Mouse (Mus musculus): ENCODE measurements around the gene Epgn. TPM values are rescaled to one million over a fixed set of nuclear protein-coding genes. Genes with fewer than 3 reads are reported as not detected.

Gene Epgn
- 0.10 and 0.29 TPM in 2 replicates for polyA plus RNA-seq (2015; fragmentation: Nextera tagmentation; extraction: Ambion mirVana)

DNA sequence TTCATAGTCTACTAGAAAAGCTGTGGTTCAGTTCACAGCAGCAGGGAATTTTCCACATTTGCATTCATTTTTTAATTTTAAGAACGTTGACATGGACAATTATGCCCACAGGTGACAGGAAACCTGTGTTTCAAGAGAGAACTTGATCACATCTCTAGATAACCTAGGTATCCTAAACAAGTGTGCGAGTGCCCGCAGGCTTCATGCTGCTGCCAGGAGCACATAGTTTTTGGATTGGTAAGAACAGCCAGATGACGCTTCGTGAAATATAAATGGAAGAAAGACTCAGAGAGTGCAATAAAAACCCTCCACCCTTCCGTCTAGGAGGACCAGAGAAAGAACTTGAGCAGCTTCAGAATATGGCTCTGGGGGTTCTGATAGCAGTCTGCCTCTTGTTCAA is at the start of gene Epgn:
Gene Epgn (plus strand): TSS at position 301 of the 400 bp plus-strand sequence.
- no peak within 1 kb of the TSS for H3K4me2 ChIP-seq (replicated peaks)
- no peaks in the 10 kb centered on the region for H3K4me1 ChIP-seq
- 76% methylated on average over 6 of the region's 6 CpGs for WGBS
- ATAC-seq (ENCODE audit: low FRiP score, low read depth) = no peak
- no peak within 1 kb of the TSS for H3K27ac ChIP-seq
- no peak within 1 kb of the TSS for H3K9ac ChIP-seq
- no peak within 1 kb of the TSS for H3K4me3 ChIP-seq
- no peaks in the 10 kb centered on the region for H3K9me3 ChIP-seq
- H3K36me3 ChIP-seq = no peaks in the 10 kb centered on the region
- no peaks in the 10 kb centered on the region for H3K27me3 ChIP-seq

DNA sequence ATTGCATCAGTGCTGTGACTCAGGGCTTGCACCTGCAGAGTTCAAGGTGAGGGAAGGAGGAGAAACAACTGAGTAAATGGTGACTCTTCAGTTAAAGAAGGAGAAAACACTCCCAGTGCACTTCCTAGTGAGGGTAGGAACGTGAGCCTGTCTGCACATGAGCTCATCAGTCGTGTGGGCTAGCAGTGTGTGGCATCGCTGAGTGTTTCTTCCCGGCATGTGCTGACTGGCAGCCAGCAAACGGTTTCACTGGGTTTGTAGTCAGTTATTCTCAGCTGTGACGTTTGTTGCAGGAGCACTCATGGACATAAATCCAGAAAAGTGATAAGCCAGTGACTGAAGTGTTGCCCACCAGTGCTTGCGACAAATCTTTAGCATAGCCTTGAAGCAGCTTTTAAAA is 47.0 kb upstream of the Epgn start:
- Histone ChIP-seq H3K9me3 (no peaks in the 10 kb centered on the region), H3K4me1 (no peaks in the 10 kb centered on the region), H3K27ac (no peak overlapping the region), H3K9ac (no peak overlapping the region), H3K4me3 (no peak overlapping the region), H3K36me3 (peaks cover 8% of the 10 kb centered on the region; the same call in 1 of the 2 replicates), H3K27me3 (no peaks in the 10 kb centered on the region), H3K4me2 (replicated peaks) (no peak overlapping the region)
- 87% methylated on average over 7 of the region's 7 CpGs for WGBS
- no peak for ATAC-seq (ENCODE audit: low FRiP score, low read depth)

DNA sequence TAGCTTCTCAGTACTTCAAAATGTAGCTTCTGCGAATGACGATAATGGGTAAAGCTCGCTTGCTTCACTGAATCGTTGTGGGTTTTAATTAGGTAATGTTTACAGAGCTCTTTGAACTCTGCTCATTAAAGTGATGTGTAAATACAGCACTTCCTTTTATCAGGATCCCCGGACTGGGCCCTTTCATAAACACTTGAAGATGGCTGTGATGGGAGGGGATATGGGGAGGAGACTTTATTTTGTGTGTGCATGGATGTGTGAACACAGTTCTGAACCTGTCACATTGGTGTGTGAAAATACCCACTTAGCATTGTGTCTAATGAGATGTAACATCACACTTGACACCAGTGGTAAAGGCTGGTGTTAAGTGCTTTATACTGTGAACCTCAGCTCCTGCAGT is 39.7 kb upstream of the Epgn start:
- Histone ChIP-seq H3K9me3 (no peaks in the 10 kb centered on the region), H3K36me3 (peaks cover 4% of the 10 kb centered on the region; the same call in 1 of the 2 replicates), H3K9ac (no peak overlapping the region), H3K27me3 (no peaks in the 10 kb centered on the region), H3K4me3 (no peak overlapping the region), H3K4me1 (no peaks in the 10 kb centered on the region), H3K4me2 (replicated peaks) (no peak overlapping the region), H3K27ac (no peak overlapping the region)
- WGBS = 47% methylated on average over 5 of the region's 5 CpGs
- ATAC-seq (ENCODE audit: low FRiP score, low read depth) = no peak

DNA sequence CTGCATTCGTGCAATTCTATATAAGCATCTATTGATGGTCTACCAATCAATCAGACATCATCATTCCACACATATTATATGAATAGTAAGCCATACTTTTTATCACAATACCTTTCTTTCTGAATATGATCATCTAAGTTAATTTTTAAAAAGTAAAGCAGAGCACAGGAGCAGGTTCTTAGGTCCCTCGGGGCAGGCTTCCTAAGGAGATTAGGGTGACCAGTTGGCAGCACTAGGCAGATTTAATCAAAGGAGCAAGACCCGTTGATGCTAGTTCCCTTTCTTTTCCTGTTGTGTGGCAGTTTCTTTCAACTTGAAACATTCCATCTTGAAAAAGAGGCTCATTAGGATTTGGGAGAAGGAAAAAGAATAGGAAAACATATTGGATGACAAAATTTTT is 39.1 kb upstream of the Epgn start:
- 86% methylated on average over 3 of the region's 3 CpGs for WGBS
- ATAC-seq (ENCODE audit: low FRiP score, low read depth) = no peak
- no peaks in the 10 kb centered on the region for H3K27me3 ChIP-seq

DNA sequence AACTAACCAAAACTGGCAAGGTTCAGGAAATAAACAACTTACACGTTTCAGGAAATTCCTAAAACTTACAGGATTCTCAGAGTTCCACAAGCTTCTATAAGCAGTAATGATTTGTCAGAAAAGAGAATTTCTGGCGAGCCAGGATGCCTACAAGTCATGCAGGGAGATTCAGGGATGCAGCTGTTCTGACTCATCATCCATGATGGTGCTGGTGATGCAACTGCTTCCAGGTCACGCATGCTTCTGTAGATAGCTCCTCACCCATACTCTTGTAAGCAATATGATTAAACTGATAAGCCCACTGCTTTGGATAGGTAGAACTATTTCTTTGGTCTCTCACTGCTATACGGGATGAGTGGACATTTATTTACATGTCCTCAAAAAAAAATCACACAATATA is 38.7 kb upstream of the Epgn start:
- no peak overlapping the region for H3K4me3 ChIP-seq
- no peak overlapping the region for H3K4me2 ChIP-seq (replicated peaks)
- no peaks in the 10 kb centered on the region for H3K27me3 ChIP-seq
- no peaks in the 10 kb centered on the region for H3K4me1 ChIP-seq
- H3K9me3 ChIP-seq = no peaks in the 10 kb centered on the region
- peaks cover 4% of the 10 kb centered on the region; the same call in 1 of the 2 replicates for H3K36me3 ChIP-seq
- ATAC-seq (ENCODE audit: low FRiP score, low read depth) = no peak
- no peak overlapping the region for H3K9ac ChIP-seq
- H3K27ac ChIP-seq = no peak overlapping the region
- WGBS = 91% methylated on average over 4 of the region's 4 CpGs

More for the DNA sequence above, 39.1 kb upstream of the Epgn start:
- no peak overlapping the region for H3K27ac ChIP-seq
- no peak overlapping the region for H3K4me2 ChIP-seq (replicated peaks)
- H3K4me3 ChIP-seq = no peak overlapping the region
- peaks cover 4% of the 10 kb centered on the region; the same call in 1 of the 2 replicates for H3K36me3 ChIP-seq
- H3K9me3 ChIP-seq = no peaks in the 10 kb centered on the region
- no peak overlapping the region for H3K9ac ChIP-seq
- no peaks in the 10 kb centered on the region for H3K4me1 ChIP-seq

DNA sequence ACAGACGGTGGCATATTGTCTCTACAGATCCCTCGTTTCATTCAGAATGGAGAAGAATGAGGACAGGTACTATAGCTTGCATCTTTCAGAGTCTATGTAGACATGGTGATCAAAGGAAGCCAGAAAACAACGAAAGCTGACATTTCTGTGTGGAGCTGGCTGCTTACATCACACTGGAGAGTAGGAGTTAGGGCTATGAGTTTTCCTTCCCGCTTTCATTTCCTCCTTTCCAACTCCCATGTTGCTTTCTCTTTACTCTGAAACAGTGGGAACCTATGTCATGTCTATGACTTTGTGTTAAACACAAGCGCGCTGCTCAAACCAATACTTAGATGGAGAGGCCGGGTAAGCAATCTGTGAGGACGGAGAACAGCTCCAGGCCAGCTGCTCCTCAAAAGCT is 27.3 kb upstream of the Epgn start:
- 91% methylated on average over 8 of the region's 8 CpGs for WGBS
- no peak for ATAC-seq (ENCODE audit: low FRiP score, low read depth)
- Histone ChIP-seq H3K4me3 (no peak overlapping the region), H3K9me3 (no peaks in the 10 kb centered on the region), H3K36me3 (peaks cover 6% of the 10 kb centered on the region; the same call in 1 of the 2 replicates), H3K4me2 (replicated peaks) (no peak overlapping the region), H3K4me1 (no peaks in the 10 kb centered on the region), H3K9ac (no peak overlapping the region), H3K27ac (no peak overlapping the region), H3K27me3 (no peaks in the 10 kb centered on the region)

DNA sequence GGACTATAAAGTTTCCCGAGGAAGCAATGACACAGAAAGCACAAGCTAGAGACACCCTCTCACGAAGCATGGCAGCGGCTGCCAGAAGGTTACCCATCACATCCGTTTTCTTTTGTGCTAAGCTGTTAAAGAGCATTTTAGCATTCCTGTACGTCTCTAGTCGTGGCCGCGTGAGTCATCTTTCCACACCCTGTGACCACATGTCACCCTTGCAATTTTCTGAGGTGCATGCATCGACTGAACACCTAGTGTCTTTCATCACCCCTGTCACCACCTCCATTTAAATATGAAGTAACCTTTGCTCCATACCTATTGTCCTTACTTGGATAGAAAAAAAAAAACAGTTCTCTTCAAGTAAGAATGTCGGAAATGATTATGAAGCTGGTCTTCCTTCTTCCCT is 12.0 kb upstream of the Epgn start:
- ATAC-seq (ENCODE audit: low FRiP score, low read depth) = no peak
- WGBS = 82% methylated on average over 10 of the region's 10 CpGs
- no peak overlapping the region for H3K27ac ChIP-seq
- no peak overlapping the region for H3K9ac ChIP-seq
- no peak overlapping the region for H3K4me2 ChIP-seq (replicated peaks)
- H3K36me3 ChIP-seq = no peaks in the 10 kb centered on the region
- H3K4me1 ChIP-seq = no peaks in the 10 kb centered on the region
- no peaks in the 10 kb centered on the region for H3K27me3 ChIP-seq
- H3K4me3 ChIP-seq = no peak overlapping the region
- no peaks in the 10 kb centered on the region for H3K9me3 ChIP-seq

DNA sequence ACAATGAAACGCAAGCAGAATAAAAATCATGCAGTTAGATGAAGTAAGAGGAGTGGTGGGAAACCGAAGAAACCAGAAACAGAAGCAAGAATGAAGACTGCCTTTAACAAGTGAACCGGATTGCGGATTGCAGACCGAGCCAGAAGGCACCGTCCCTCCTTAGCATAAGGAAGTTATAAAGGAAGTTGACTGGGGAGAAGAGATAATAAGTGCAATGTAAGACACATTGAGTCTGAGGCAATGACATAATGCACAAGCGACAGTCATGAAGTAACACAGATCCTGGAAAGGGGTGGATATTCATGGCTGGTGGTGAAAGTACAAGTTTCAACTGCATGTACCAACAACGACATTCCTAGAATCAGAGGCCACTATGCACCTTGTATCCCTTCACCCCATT is 4.2 kb upstream of the Epgn start:
- no peaks in the 10 kb centered on the region for H3K27me3 ChIP-seq
- 89% methylated on average over 8 of the region's 8 CpGs for WGBS
- ATAC-seq (ENCODE audit: low FRiP score, low read depth) = no peak

DNA sequence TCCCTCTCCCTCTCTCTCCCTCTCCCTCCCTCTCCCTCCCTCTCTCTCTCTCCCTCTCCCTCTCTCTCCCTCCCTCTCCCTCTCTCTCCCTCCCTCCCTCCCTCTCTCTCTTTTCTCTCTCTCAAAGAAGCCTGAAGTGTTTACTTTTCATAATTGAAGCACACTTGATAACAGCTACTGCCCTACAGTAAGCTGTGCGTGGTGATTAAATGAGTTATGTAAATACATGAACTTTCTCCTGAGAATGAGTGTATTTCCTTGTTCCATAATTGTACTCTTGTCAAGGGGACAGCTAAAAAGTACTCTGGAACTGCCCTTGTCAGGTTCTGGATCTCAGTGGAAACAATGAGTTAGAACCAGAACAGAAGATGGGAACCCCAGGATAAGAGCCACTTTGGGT is 576 bp downstream of the Epgn start:
- no peaks in the 10 kb centered on the region for H3K9me3 ChIP-seq
- no peak overlapping the region for H3K9ac ChIP-seq
- no peak overlapping the region for H3K4me2 ChIP-seq (replicated peaks)
- no peak overlapping the region for H3K27ac ChIP-seq
- no peak for ATAC-seq (ENCODE audit: low FRiP score, low read depth)
- no peaks in the 10 kb centered on the region for H3K27me3 ChIP-seq
- no peaks in the 10 kb centered on the region for H3K4me1 ChIP-seq
- H3K36me3 ChIP-seq = no peaks in the 10 kb centered on the region
- WGBS = 86% methylated on average over 1 of the region's 1 CpGs
- H3K4me3 ChIP-seq = no peak overlapping the region

More for the DNA sequence above, 4.2 kb upstream of the Epgn start:
- Histone ChIP-seq H3K4me1 (no peaks in the 10 kb centered on the region), H3K36me3 (no peaks in the 10 kb centered on the region), H3K9me3 (no peaks in the 10 kb centered on the region), H3K9ac (no peak overlapping the region), H3K4me2 (replicated peaks) (no peak overlapping the region), H3K4me3 (no peak overlapping the region), H3K27ac (no peak overlapping the region)

DNA sequence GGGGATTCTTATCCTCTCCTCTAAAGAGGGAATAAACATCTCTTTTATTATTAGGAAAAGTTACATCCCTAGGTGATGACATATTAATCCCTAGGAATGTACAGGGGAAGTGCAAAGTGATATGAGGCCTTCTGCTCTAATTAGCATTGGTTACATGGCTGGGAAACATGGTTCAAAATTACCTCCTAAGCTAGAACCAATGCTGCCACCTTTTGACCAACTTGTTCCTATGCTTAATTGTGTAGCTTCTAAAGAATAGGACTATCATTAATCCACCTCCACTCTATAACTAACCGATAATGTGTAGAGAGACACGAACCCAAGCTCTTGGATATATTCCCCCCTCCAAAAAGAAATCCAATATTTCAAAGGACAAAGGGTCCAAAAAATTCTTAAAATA is 3.4 kb downstream of the Epgn start:
- WGBS = 85% methylated on average over 2 of the region's 2 CpGs
- H3K27me3 ChIP-seq = no peaks in the 10 kb centered on the region
- no peak for ATAC-seq (ENCODE audit: low FRiP score, low read depth)
- no peaks in the 10 kb centered on the region for H3K9me3 ChIP-seq
- no peak overlapping the region for H3K9ac ChIP-seq
- no peak overlapping the region for H3K4me3 ChIP-seq
- no peaks in the 10 kb centered on the region for H3K36me3 ChIP-seq
- H3K4me2 ChIP-seq (replicated peaks) = no peak overlapping the region
- H3K27ac ChIP-seq = no peak overlapping the region
- H3K4me1 ChIP-seq = no peaks in the 10 kb centered on the region

DNA sequence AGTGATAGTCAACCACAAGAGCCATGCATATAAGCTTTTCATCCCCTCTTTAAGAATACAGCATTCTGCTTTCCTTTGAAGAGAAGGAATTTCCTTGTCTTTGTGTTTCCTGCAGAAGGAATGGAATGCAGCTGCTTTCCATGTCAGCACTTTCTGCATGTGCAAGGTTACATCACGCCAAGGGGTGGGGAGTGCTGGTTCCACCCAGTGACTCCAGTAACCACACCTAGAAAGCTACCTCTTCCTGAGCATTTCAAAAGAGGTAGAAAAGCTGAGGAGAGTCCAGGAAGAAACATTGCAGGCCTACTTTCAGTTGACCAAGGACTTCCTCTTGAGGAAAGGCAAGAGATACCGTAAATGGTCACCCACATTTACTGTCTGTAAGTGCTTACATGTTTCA is 8.1 kb downstream of the Epgn start:
- no peaks in the 10 kb centered on the region for H3K27me3 ChIP-seq
- WGBS = 87% methylated on average over 2 of the region's 2 CpGs

DNA sequence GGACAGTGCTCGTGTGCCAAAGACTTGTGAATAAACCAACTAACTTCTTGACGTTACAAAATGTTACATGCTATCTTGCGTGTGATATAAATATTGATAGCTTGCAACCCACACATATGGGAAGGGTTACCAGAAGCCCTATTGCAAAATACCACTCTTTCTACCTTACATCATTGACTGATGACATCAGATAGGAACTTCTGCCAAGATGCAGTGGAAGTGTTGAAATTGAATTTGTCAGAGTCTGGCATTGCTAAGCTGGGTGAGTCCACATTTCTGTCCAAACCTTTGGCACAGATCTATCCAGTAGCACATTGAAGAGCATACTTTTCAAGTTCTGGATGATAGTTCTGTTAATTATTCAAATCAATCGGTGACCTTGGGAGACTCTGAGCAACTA is 9.4 kb downstream of the Epgn start:
- ATAC-seq (ENCODE audit: low FRiP score, low read depth) = no peak
- H3K36me3 ChIP-seq = no peaks in the 10 kb centered on the region

More for the DNA sequence above, 8.1 kb downstream of the Epgn start:
- no peak for ATAC-seq (ENCODE audit: low FRiP score, low read depth)
- Histone ChIP-seq H3K36me3 (no peaks in the 10 kb centered on the region), H3K4me1 (peaks cover 9% of the 10 kb centered on the region), H3K9me3 (no peaks in the 10 kb centered on the region), H3K9ac (no peak overlapping the region), H3K4me3 (no peak overlapping the region), H3K4me2 (replicated peaks) (no peak overlapping the region), H3K27ac (no peak overlapping the region)

DNA sequence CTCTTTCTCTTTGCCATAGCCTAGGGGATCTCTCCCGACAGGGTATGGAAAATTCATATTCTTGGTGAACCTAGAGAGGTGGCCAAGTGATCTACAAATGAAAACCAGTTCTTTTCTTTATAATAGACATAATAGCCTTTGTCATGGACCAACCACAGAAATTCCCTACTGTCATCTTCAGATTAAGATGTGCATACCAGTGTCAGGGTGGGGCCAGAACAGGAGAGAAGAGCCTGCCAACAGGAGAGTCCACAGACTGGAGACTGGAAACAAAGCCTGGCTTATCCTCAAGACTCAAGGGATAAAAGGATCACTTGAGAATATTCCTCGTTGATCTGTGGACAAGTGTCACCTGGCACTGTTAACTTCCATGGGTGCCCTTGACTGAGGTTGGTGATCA is 10.5 kb downstream of the Epgn start:
- peaks cover 9% of the 10 kb centered on the region for H3K4me1 ChIP-seq
- ATAC-seq (ENCODE audit: low FRiP score, low read depth) = no peak
- H3K27ac ChIP-seq = no peak overlapping the region
- no peaks in the 10 kb centered on the region for H3K36me3 ChIP-seq
- H3K9me3 ChIP-seq = no peaks in the 10 kb centered on the region
- WGBS = 70% methylated on average over 2 of the region's 2 CpGs
- no peak overlapping the region for H3K4me2 ChIP-seq (replicated peaks)
- H3K9ac ChIP-seq = no peak overlapping the region
- no peak overlapping the region for H3K4me3 ChIP-seq
- H3K27me3 ChIP-seq = no peaks in the 10 kb centered on the region

More for the DNA sequence above, 9.4 kb downstream of the Epgn start:
- Histone ChIP-seq H3K4me2 (replicated peaks) (no peak overlapping the region), H3K4me1 (peaks cover 9% of the 10 kb centered on the region), H3K27ac (no peak overlapping the region), H3K9ac (no peak overlapping the region), H3K9me3 (no peaks in the 10 kb centered on the region), H3K27me3 (no peaks in the 10 kb centered on the region), H3K4me3 (no peak overlapping the region)
- 91% methylated on average over 4 of the region's 4 CpGs for WGBS
